Mouse (Mus musculus) limb, embryonic 11.5 days (tissue): ENCODE results near the gene Jun. TPM values are rescaled to one million over a fixed set of nuclear protein-coding genes. Genes with fewer than 3 reads are reported as not detected.

Source experiments
- ATAC-seq: fragments of 200-750 bp; cut with Nextera tagmentation; 2 replicates; pipeline ENCODE4 v1.8.0; 2017; ENCODE audit warnings: low read depth; ENCODE audit not compliant: insufficient number of reproducible peaks, low FRiP score, low TSS enrichment
- DNase-seq: peaks from one replicate; pipeline ENCODE4 v3.0.0-alpha.2; 2015; ENCODE audit warnings: low spot score
- H3K27ac ChIP-seq: fragments of 300-500 bp; sonication (generic); replicated peaks from 2 replicates; pipeline ENCODE4 v1.5.1; 2014; ENCODE audit warnings: low read depth, mild to moderate bottlenecking, low read length
- H3K27me3 ChIP-seq: fragments of 300-500 bp; sonication (generic); 2 replicates; pipeline ENCODE4 v1.6.1; 2014; ENCODE audit warnings: mild to moderate bottlenecking, low read length, mixed read lengths; ENCODE audit not compliant: control insufficient read depth, insufficient read depth
- H3K36me3 ChIP-seq: fragments of 300-500 bp; sonication (generic); 2 replicates; pipeline ENCODE4 v1.6.1; 2014; ENCODE audit warnings: mild to moderate bottlenecking, low read length, moderate library complexity, mixed read lengths; ENCODE audit not compliant: control insufficient read depth, insufficient read depth
- H3K4me1 ChIP-seq: fragments of 300-500 bp; sonication (generic); 2 replicates; pipeline ENCODE4 v1.6.1; 2014; ENCODE audit warnings: low read length, mixed read lengths; ENCODE audit not compliant: control insufficient read depth, insufficient read depth
- H3K4me2 ChIP-seq: fragments of 300-500 bp; sonication (generic); 2 replicates; pipeline ENCODE4 v1.6.1; 2014; ENCODE audit warnings: low read depth, mild to moderate bottlenecking, moderate library complexity; ENCODE audit not compliant: severe bottlenecking
- H3K4me3 ChIP-seq: fragments of 300-500 bp; sonication (generic); 2 replicates; pipeline ENCODE4 v1.5.1; 2014; ENCODE audit warnings: low read depth, low read length
- H3K9ac ChIP-seq: fragments of 300-500 bp; sonication (generic); 2 replicates; pipeline ENCODE4 v1.6.1; 2014; ENCODE audit warnings: mild to moderate bottlenecking, low read length
- H3K9me3 ChIP-seq: fragments of 300-500 bp; sonication (generic); 2 replicates; pipeline ENCODE4 v1.6.1; 2016; ENCODE audit warnings: low read length; ENCODE audit not compliant: control insufficient read depth
- WGBS: fragments of 180-500 bp; shearing (Covaris S2); extraction: QIAGEN DNeasy Blood & Tissue Kit; methylation state at CpG from one replicate; pipeline ENCODE4 v1.1.7; 2014; 5-methylcytosine and 5-hydroxymethylcytosine counted together
- polyA plus RNA-seq: library from polyadenylated mRNA; unstranded; fragments of >200 nt; fragmentation: Nextera tagmentation; extraction: Ambion mirVana; gene quantifications from 2 replicates; pipeline ENCODE4 v1.2.1, GENCODE M21; 2014

Jun gene
- polyA plus RNA-seq = 29.3 and 42.7 TPM in 2 replicates

DNA sequence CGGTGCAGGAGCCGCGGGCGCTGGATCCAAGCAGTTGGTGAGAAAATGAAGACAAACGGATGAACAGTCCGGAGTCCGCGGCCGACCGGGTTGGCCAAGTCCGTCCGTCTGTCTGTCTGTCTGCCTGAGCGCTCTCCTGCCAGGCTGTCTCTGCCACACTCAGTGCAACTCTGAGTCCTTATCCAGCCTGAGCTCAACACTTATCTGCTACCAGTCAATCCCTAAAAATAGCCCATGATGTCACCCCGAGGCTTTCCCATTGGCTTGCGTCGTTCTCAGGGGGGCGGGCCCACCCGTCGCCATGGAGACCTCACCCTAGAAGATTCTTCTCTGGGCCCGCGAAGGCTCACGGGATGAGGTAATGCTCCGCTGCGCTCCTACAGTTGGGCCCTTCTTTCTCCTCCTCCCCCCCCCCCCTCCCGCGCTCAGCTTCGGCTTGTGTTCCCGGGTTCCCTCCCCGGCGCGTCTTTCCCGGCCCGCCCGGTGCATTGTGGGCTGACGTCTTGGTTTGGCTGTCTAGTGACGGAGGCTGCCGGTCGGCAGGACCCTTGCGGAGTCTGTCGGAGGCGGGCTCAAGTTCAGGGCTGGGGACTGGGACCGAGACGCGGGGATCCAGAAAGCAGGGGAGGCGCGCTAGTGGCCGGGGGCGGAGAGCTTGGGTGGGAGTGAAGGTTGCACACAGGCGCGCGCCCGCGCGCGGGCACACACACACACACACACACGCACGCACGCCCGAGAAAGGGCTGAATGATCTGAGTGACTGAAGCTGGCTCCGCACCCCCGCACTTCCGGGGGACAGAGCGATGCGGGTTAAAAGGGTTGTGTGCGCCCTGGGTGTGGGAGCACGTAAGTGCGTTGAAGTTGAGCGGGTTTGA, at the start of gene Jun:
TSS of gene Jun (minus strand) at position 198 of the 875 bp plus-strand sequence.
- under 1% methylated on average over 68 of the region's 68 CpGs for WGBS

DNA sequence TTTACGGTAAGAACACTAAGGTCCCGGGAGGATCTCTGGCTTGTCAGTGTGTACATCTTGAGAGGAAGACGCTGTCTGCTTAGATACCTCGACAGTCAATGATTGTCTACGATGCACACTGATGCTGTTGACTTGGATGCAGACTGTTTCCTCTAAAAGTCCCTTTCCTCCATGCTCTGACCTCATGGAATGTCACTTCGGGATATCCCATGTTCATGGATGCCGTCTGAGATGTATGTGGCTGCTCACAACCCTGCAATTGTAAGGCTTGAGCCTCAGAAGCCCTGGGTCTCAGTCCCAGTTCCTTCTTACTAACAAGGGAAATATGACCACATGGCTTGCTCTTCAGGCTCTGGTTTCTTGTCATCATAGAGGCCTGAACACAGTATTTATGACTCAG, 49.7 kb upstream of the Jun start:
- Histone ChIP-seq H3K27me3 (no peaks in the 10 kb centered on the region), H3K9ac (no peak overlapping the region), H3K4me1 (peaks cover 21% of the 10 kb centered on the region), H3K9me3 (no peaks in the 10 kb centered on the region; the same call in 1 of the 2 replicates), H3K36me3 (no peaks in the 10 kb centered on the region), H3K27ac (no peak overlapping the region), H3K4me3 (no peak overlapping the region), H3K4me2 (no peak overlapping the region)
- no peak for DNase-seq
- ATAC-seq = no peak
- 92% methylated on average over 7 of the region's 7 CpGs for WGBS

More for the DNA sequence above, at the start of gene Jun:
- peak within 1 kb of the TSS; percentile 91 for H3K4me2 ChIP-seq
- H3K9ac ChIP-seq = peak within 1 kb of the TSS; percentile 88
- H3K27me3 ChIP-seq = no peaks in the 10 kb centered on the region
- H3K4me3 ChIP-seq = peak within 1 kb of the TSS; percentile 80
- DNase-seq = peak; percentile 99
- peak within 1 kb of the TSS; percentile 91 for H3K27ac ChIP-seq
- H3K36me3 ChIP-seq = no peaks in the 10 kb centered on the region
- H3K9me3 ChIP-seq = no peaks in the 10 kb centered on the region
- ATAC-seq = peak; percentile 96
- peaks cover 7% of the 10 kb centered on the region; the same call in 1 of the 2 replicates for H3K4me1 ChIP-seq

DNA sequence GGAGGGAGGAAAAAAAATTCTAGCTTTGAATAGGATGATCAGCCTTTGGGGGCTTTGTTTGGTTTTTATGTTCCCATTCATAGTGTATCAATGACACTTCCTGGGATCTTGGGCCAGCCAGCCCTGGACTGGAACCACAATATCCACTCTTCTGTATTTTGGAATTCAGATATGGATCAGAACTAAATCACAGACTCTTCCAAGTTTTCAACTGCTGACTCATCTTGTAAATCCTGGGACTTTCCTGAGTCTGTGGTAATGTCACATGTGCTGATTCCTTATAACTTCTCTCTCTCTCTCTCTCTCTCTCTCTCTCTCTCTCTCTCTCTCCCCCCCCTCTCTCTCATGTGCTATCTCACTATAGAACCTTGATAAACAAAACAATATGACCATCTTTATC, 48.7 kb upstream of the Jun start:
- H3K27me3 ChIP-seq = no peaks in the 10 kb centered on the region
- peaks cover 20% of the 10 kb centered on the region for H3K4me1 ChIP-seq
- H3K27ac ChIP-seq = no peak overlapping the region
- H3K36me3 ChIP-seq = no peaks in the 10 kb centered on the region
- DNase-seq (no peak), ATAC-seq (no peak)
- no peak overlapping the region for H3K9ac ChIP-seq
- no peak overlapping the region for H3K4me3 ChIP-seq
- no peak overlapping the region for H3K4me2 ChIP-seq
- H3K9me3 ChIP-seq = no peaks in the 10 kb centered on the region; the same call in 1 of the 2 replicates

DNA sequence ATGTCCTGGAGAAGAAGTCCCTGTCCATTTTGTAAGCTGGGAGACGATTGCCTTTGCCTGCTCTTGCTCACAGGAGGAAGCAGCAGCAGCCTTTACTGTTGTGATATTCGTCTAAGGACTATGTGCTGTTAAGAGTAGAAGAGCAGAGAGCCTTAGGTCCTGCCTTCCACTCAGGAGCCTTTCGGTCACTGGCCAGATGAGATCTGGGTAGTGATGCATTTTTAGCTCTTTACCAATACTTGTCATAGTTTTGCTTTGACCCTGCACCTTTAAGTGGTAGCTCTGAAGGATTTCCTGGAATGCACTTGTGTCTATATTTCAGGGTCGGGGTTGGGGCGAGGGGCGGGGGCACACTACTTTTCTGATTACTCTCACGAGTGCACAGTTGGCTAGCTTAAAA, 47.4 kb upstream of the Jun start:
- DNase-seq = no peak
- H3K36me3 ChIP-seq = no peaks in the 10 kb centered on the region

DNA sequence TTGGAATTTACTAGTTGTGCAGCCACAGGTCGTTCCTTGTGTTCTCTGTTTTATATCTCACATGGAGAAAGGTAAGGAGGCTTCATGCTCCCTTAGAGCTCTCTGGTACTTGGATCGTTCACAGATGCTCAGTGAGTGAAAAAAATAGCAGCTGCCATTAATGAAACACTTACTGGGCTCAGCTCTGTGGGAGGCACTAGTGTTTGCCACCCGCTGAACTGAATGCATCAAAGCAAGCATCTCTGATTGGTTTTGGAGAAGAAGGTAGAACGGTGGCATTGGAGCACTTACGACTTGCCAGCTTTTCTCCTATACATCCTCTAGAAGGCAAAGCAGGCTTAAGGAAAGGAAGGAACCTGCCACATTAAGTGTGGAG, 46.7 kb upstream of the Jun start:
- Histone ChIP-seq H3K9ac (no peak overlapping the region), H3K36me3 (no peaks in the 10 kb centered on the region), H3K4me2 (no peak overlapping the region), H3K9me3 (no peaks in the 10 kb centered on the region; the same call in 1 of the 2 replicates), H3K4me3 (no peak overlapping the region), H3K4me1 (peaks cover 18% of the 10 kb centered on the region), H3K27me3 (no peaks in the 10 kb centered on the region), H3K27ac (no peak overlapping the region)
- WGBS = 32% methylated on average over 5 of the region's 5 CpGs
- no peak for ATAC-seq
- DNase-seq = no peak

More for the DNA sequence above, 47.4 kb upstream of the Jun start:
- Histone ChIP-seq H3K27ac (no peak overlapping the region), H3K4me3 (no peak overlapping the region), H3K4me2 (no peak overlapping the region), H3K9me3 (no peaks in the 10 kb centered on the region; the same call in 1 of the 2 replicates), H3K9ac (no peak overlapping the region), H3K27me3 (no peaks in the 10 kb centered on the region), H3K4me1 (peaks cover 15% of the 10 kb centered on the region)
- 70% methylated on average over 7 of the region's 7 CpGs for WGBS
- ATAC-seq = no peak

DNA sequence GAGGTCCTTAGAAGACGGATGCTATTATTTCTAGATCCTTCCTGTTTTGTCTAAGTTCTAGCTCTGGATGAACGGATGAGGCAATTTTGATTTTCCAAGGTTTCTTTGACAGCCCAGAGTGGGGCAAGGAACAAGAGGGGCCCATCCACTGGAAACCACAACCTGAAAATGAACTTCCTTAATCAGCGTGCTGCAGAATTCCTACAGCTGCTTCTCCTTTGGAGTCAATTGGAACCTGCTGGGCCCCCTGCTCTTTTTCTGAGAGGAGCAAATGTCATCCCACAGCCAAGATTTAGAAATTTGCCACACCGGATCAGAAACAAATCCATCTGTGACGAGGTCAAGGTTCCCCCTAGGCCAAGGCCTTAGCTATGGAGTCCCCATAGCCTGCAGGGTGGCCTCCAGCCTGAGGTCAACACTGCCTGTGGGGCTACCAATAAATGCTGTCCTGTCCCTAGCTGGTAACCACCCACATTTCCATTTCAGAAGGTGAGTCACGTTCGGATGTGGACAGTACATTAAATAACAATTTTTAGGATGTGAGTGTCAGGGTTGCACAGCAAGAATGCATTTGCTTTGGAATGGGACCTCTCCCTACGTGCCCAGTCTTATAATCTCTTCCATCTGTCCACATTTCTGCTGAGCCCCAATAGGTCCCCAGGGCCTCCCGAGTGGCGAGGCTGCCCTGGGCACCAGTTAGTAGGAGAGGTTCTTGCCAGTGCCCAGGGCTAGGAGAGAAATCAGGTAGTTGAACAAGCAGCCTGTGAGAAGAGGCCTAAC, 46.1 kb upstream of the Jun start:
- no peak overlapping the region for H3K4me3 ChIP-seq
- no peak overlapping the region for H3K27ac ChIP-seq
- ATAC-seq (peak; percentile 51; the same call in 1 of the 2 replicates), DNase-seq (no peak)
- H3K9ac ChIP-seq = no peak overlapping the region
- H3K36me3 ChIP-seq = no peaks in the 10 kb centered on the region
- H3K4me1 ChIP-seq = peaks cover 18% of the 10 kb centered on the region
- no peaks in the 10 kb centered on the region for H3K27me3 ChIP-seq
- H3K9me3 ChIP-seq = no peaks in the 10 kb centered on the region; the same call in 1 of the 2 replicates
- 28% methylated on average over 10 of the region's 10 CpGs for WGBS
- no peak overlapping the region for H3K4me2 ChIP-seq

DNA sequence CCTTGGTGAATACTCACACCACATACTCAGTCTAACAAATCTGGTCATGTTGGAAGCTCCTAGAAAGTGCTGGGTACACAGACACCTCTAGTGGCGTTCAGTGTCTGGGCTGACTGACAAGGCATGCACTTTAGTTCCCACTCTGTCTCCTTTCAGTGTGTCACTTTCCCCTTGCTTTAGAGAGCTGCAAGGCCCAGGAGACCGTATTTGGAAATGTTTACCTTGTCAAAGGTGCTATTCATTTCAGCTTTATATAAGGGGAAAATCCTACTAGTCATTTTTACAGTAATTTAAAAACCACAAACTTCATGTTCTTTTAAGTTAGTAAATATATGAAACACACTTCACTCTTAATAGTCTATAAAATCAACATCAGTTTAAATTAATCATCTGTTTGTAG, 44.7 kb upstream of the Jun start:
- no peaks in the 10 kb centered on the region for H3K27me3 ChIP-seq
- H3K4me1 ChIP-seq = peaks cover 18% of the 10 kb centered on the region
- WGBS = 83% methylated on average over 2 of the region's 2 CpGs
- H3K4me3 ChIP-seq = no peak overlapping the region
- no peak overlapping the region for H3K4me2 ChIP-seq
- H3K9ac ChIP-seq = no peak overlapping the region
- no peaks in the 10 kb centered on the region for H3K9me3 ChIP-seq
- DNase-seq (no peak), ATAC-seq (no peak)
- H3K27ac ChIP-seq = no peak overlapping the region
- H3K36me3 ChIP-seq = no peaks in the 10 kb centered on the region

DNA sequence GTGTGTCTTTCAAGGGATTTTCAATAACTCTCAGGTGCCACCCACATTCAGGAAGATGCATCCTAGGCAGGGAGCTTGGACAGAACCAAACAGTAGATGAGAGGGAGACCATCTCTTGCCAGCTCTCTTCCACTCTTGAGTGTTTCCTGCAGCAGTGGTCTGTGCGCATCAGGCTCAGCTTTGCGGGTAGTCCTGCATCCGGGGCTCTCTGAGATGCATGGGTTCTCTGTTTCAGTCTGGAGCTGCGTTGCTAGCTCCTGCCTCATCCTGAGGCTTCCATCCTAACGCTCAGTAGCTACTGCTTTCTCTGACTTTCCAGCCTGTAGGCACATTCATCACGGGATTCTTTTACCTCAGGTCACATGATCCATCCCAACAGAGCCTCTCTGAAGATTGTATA, 43.9 kb upstream of the Jun start:
- no peak for DNase-seq
- no peaks in the 10 kb centered on the region for H3K9me3 ChIP-seq
- no peaks in the 10 kb centered on the region for H3K36me3 ChIP-seq
- H3K4me3 ChIP-seq = no peak overlapping the region
- H3K27me3 ChIP-seq = no peaks in the 10 kb centered on the region
- no peak for ATAC-seq
- H3K4me2 ChIP-seq = no peak overlapping the region
- 88% methylated on average over 6 of the region's 6 CpGs for WGBS
- peaks cover 18% of the 10 kb centered on the region for H3K4me1 ChIP-seq
- no peak overlapping the region for H3K9ac ChIP-seq
- no peak overlapping the region for H3K27ac ChIP-seq
